Mouse (Mus musculus) neural tube, embryonic 11.5 days (tissue): Measurements from ENCODE around the gene Sp7. TPM values are rescaled to one million over a fixed set of nuclear protein-coding genes. Genes with fewer than 3 reads are reported as not detected.

Source experiments
- ATAC-seq: fragments of 200-750 bp; cut with Nextera tagmentation; 2 replicates; pipeline ENCODE4 v1.8.0; 2017; ENCODE audit warnings: moderate number of reproducible peaks, mild to moderate bottlenecking, moderate TSS enrichment, moderate library complexity; ENCODE audit not compliant: insufficient read depth, low FRiP score, low TSS enrichment
- DNase-seq: peaks from one replicate; pipeline ENCODE4 v3.0.0-alpha.2; 2015; ENCODE audit warnings: low spot score
- H3K27ac ChIP-seq: fragments of 300-500 bp; sonication (generic); 2 replicates; pipeline ENCODE4 v1.5.1; 2014; ENCODE audit warnings: low read depth, mild to moderate bottlenecking, low read length
- H3K27me3 ChIP-seq: fragments of 300-500 bp; sonication (generic); 2 replicates; pipeline ENCODE4 v1.6.1; 2014; ENCODE audit warnings: mild to moderate bottlenecking, low read length, mixed read lengths; ENCODE audit not compliant: control insufficient read depth, insufficient read depth
- H3K36me3 ChIP-seq: fragments of 300-500 bp; sonication (generic); 2 replicates; pipeline ENCODE4 v1.6.1; 2014; ENCODE audit warnings: mild to moderate bottlenecking, low read length, moderate library complexity, mixed read lengths; ENCODE audit not compliant: control insufficient read depth, insufficient read depth
- H3K4me1 ChIP-seq: fragments of 300-500 bp; sonication (generic); 2 replicates; pipeline ENCODE4 v1.6.1; 2014; ENCODE audit warnings: low read length, mixed read lengths; ENCODE audit not compliant: control insufficient read depth, insufficient read depth
- H3K4me2 ChIP-seq: fragments of 300-500 bp; sonication (generic); 2 replicates; pipeline ENCODE4 v1.6.1; 2014; ENCODE audit warnings: low read depth, mild to moderate bottlenecking, moderate library complexity
- H3K4me3 ChIP-seq: fragments of 300-500 bp; sonication (generic); 2 replicates; pipeline ENCODE4 v1.5.1; 2014; ENCODE audit warnings: low read depth, low read length
- H3K9ac ChIP-seq: fragments of 300-500 bp; sonication (generic); 2 replicates; pipeline ENCODE4 v1.6.1; 2014; ENCODE audit warnings: mild to moderate bottlenecking, low read length
- H3K9me3 ChIP-seq: fragments of 300-500 bp; sonication (generic); 2 replicates; pipeline ENCODE4 v1.6.1; 2016; ENCODE audit warnings: low read length; ENCODE audit not compliant: control insufficient read depth
- WGBS: fragments of 180-500 bp; shearing (Covaris S2); extraction: QIAGEN DNeasy Blood & Tissue Kit; methylation state at CpG from one replicate; pipeline ENCODE4 v1.1.7; 2014; 5-methylcytosine and 5-hydroxymethylcytosine counted together
- polyA plus RNA-seq: library from polyadenylated mRNA; unstranded; fragments of >200 nt; fragmentation: Nextera tagmentation; extraction: Ambion mirVana; gene quantifications from 2 replicates; pipeline ENCODE4 v1.2.1, GENCODE M21; 2014

Sp7 gene
- polyA plus RNA-seq, 1 experiment from 2014 or later, result 0.70 TPM

DNA sequence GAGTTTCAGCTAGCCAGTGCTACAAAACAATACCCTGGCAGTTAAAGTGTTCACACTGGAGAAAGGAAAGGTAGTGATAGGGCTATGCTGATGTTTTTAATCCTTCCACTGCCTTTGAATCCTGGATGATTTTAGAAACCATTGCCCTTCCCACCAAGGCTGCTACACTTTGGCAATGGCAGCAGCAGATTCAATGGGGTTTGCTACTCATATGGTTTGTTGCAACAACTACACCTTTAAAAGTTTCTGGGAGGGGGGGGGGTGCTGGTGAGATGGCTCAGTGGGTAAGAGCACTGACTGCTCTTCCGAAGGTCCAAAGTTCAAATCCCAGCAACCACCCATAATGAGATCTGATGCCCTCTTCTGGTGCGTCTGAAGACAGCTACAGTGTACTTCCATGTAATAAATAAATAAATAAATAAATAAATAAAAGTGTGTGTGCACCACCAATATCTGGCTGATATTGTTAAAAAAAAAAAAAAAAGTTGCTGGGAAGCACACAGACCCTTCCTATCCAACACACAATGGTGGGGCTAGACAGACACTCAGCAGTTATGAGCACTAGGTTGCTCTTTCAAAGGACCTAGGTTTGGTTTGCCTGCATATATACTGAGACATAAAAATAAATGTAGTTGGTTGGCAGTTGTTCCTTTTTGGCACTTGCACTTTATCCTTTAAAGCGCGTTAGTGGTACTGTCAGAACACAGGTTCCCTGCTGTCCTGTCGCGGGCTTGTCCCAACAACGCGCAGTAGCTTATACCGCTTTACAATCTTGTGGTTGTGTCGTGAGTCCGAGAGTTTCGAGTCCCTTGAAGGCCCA, 42.1 kb downstream of the Sp7 start:
- Histone ChIP-seq H3K36me3 (peaks cover 12% of the 10 kb centered on the region), H3K4me3 (no peak overlapping the region), H3K4me1 (peaks cover 2% of the 10 kb centered on the region; the same call in 1 of the 2 replicates), H3K4me2 (no peak overlapping the region), H3K9me3 (no peaks in the 10 kb centered on the region), H3K9ac (no peak overlapping the region), H3K27ac (no peak overlapping the region), H3K27me3 (no peaks in the 10 kb centered on the region)
- WGBS, result 75% methylated on average over 12 of the region's 12 CpGs
- DNase-seq (no peak), ATAC-seq (no peak)

DNA sequence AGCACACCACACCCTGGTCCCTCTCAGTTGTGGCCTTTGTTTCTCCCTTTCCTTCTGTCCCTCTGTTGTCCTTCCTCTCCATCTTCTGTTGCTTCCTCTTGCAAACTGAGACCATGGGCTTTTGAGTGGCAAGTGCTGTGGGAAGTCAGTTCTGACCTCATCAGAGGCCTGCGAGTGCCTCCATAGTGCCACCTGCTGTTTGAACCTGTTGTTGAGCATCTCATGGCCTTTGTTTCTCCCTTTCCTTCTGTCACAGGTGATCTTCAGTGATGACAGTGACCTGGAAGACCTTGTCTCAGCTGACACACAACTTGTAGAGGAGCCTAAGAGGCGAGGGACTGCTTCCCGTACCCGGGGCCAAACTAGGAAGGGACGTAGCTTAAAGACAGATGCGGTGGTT, 50.7 kb downstream of the Sp7 start:
- WGBS, result 87% methylated on average over 6 of the region's 6 CpGs
- Histone ChIP-seq H3K9ac (no peak overlapping the region), H3K9me3 (no peaks in the 10 kb centered on the region), H3K4me1 (no peaks in the 10 kb centered on the region), H3K27ac (no peak overlapping the region), H3K36me3 (peaks cover 24% of the 10 kb centered on the region), H3K4me2 (no peak overlapping the region), H3K4me3 (no peak overlapping the region), H3K27me3 (no peaks in the 10 kb centered on the region)
- DNase-seq, result peak; percentile 56
- ATAC-seq, result no peak

DNA sequence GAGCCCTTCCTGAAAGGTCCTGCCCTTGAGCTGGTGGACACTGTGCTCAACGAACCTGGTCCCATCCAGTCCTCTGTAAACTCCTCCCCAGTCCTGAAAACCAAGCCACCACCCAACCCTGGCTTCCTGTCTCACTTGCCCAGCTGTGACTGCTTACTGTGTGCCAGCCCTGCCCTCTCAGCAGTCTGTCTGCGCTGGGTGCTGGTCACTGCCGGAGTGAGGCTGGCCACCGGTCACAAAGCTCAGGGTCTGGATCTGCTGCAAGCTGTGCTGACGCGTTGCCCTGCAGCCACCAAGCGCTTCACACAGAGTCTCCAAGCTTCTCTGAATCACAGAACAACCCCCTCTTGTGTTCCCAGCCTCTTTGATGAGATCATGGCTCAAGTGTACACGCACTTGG, 51.7 kb downstream of the Sp7 start:
- peaks cover 19% of the 10 kb centered on the region for H3K36me3 ChIP-seq
- no peaks in the 10 kb centered on the region for H3K27me3 ChIP-seq
- H3K4me2 ChIP-seq, result no peak overlapping the region
- DNase-seq (no peak), ATAC-seq (no peak)
- H3K4me3 ChIP-seq, result no peak overlapping the region
- no peak overlapping the region for H3K9ac ChIP-seq
- no peaks in the 10 kb centered on the region for H3K4me1 ChIP-seq
- no peaks in the 10 kb centered on the region for H3K9me3 ChIP-seq
- WGBS, result 88% methylated on average over 8 of the region's 8 CpGs
- H3K27ac ChIP-seq, result no peak overlapping the region

- Histone ChIP-seq H3K36me3 (peaks cover 16% of the 10 kb centered on the region), H3K4me1 (no peaks in the 10 kb centered on the region), H3K4me3 (no peak overlapping the region), H3K4me2 (no peak overlapping the region), H3K27ac (no peak overlapping the region), H3K9ac (no peak overlapping the region), H3K9me3 (no peaks in the 10 kb centered on the region), H3K27me3 (no peaks in the 10 kb centered on the region)
- DNase-seq, result no peak
- no peak for ATAC-seq
These were observed 55.5 kb downstream of the Sp7 start for GRCm38 (mm10) chr15:102311489-102311888.

- WGBS, result 82% methylated on average over 10 of the region's 10 CpGs
- Histone ChIP-seq H3K9me3 (no peaks in the 10 kb centered on the region), H3K27me3 (no peaks in the 10 kb centered on the region), H3K9ac (no peak overlapping the region), H3K4me3 (no peak overlapping the region), H3K27ac (no peak overlapping the region), H3K4me1 (no peaks in the 10 kb centered on the region), H3K4me2 (no peak overlapping the region), H3K36me3 (peaks cover 15% of the 10 kb centered on the region)
- no peak for DNase-seq
- no peak for ATAC-seq
These were observed 56.7 kb downstream of the Sp7 start for GRCm38 (mm10) chr15:102310074-102310845.

DNA sequence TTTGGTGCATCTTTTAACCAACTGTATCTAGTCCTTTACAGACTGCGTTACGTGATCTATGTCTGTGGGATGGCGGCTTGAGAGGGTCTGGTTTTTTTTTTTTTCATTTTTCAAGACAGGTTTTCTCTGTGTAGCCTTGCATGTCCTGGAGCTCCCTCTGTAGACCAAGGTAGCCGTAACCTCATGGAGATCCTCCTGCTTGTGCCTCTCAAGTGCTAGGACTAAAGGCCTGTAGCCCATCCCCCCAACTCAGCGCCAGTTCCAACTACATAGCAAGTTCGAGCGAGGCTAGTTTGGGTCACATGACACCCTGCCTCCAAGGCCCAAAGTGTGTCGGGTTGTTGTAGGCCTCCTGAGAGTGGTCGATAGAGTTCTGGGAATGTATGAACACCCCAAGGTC, 58.3 kb downstream of the Sp7 start:
- WGBS, result 88% methylated on average over 9 of the region's 9 CpGs
- DNase-seq, result no peak
- Histone ChIP-seq H3K36me3 (peaks cover 19% of the 10 kb centered on the region), H3K4me2 (no peak overlapping the region), H3K27me3 (no peaks in the 10 kb centered on the region), H3K4me1 (no peaks in the 10 kb centered on the region), H3K27ac (no peak overlapping the region), H3K4me3 (no peak overlapping the region), H3K9ac (no peak overlapping the region), H3K9me3 (no peaks in the 10 kb centered on the region)
- ATAC-seq, result no peak

Other genes starting within 250 kb of the Sp7 start
- gene Spryd3, start 230.9 kb downstream of the Sp7 start, polyA plus RNA-seq, result 15.5 and 17.0 TPM in 2 replicates
- 0.22 and 0.34 TPM in 2 replicates for gene Igfbp6, start 222.8 kb downstream of the Sp7 start, polyA plus RNA-seq
- 0.13 and 0.22 TPM in 2 replicates for gene Soat2, start 216.7 kb downstream of the Sp7 start, polyA plus RNA-seq
- 65.4 and 66.9 TPM in 2 replicates for gene Zfp740, start 163.9 kb downstream of the Sp7 start, polyA plus RNA-seq
- gene Csad, start 162.5 kb downstream of the Sp7 start, polyA plus RNA-seq, result 32.8 TPM in 2 replicates
- gene Itgb7, start 135.2 kb downstream of the Sp7 start, polyA plus RNA-seq, result 0.95 and 1.3 TPM in 2 replicates
- 24.0 and 26.4 TPM in 2 replicates for gene Rarg, start 109.7 kb downstream of the Sp7 start, polyA plus RNA-seq
- gene Gm9918, start 96.6 kb downstream of the Sp7 start, polyA plus RNA-seq, result 0.20 and 0.39 TPM in 2 replicates
- gene Mfsd5, start 87.7 kb downstream of the Sp7 start, polyA plus RNA-seq, result 59.7 and 66.7 TPM in 2 replicates
- gene Espl1, start 70.9 kb downstream of the Sp7 start, polyA plus RNA-seq, result 36.2 and 37.9 TPM in 2 replicates
- gene Pfdn5, start 41.1 kb downstream of the Sp7 start, polyA plus RNA-seq, result 386 and 396 TPM in 2 replicates
- gene Myg1, start 35.5 kb downstream of the Sp7 start, polyA plus RNA-seq, result 92.9 and 102 TPM in 2 replicates
- gene Aaas, start 16.4 kb downstream of the Sp7 start, polyA plus RNA-seq, result 84.7 and 86.7 TPM in 2 replicates
- gene Sp1, start 39.0 kb upstream of the Sp7 start, polyA plus RNA-seq, result 10.4 and 11.1 TPM in 2 replicates
- 0.53 TPM in 1 of 2 replicates, not detected in the other for gene Amhr2, start 78.2 kb upstream of the Sp7 start, polyA plus RNA-seq
- 80.9 and 88.6 TPM in 2 replicates for gene Prr13, start 91.8 kb upstream of the Sp7 start, polyA plus RNA-seq
- 220 and 232 TPM in 2 replicates for gene Pcbp2, start 103.4 kb upstream of the Sp7 start, polyA plus RNA-seq
- gene Gm10337, start 136.5 kb upstream of the Sp7 start, polyA plus RNA-seq, result 4.1 and 10.3 TPM in 2 replicates
- gene Map3k12, start 149.9 kb upstream of the Sp7 start, polyA plus RNA-seq, result 24.8 and 26.1 TPM in 2 replicates
- gene Tarbp2, start 151.0 kb upstream of the Sp7 start, polyA plus RNA-seq, result 103 and 105 TPM in 2 replicates
- gene Npff, start 157.8 kb upstream of the Sp7 start, polyA plus RNA-seq, result 3.0 and 3.4 TPM in 2 replicates